Mouse (Mus musculus) neutrophil, adult 59 days (primary cell): ENCODE measurements around the gene Galnt18. TPM values are rescaled to one million over a fixed set of nuclear protein-coding genes. Genes with fewer than 3 reads are reported as not detected.

Experiments
- total RNA-seq, 2 experiments: library from RNA; stranded (reverse); gene quantifications; 1 replicate in 1 of 2; 2 replicates in 1 of 2; pipeline ENCODE4 v1.2.4; 2023

Gene Galnt18
- not detected for total RNA-seq

GRCm38 (mm10) chr7:111779504-111780242 lies at the start of gene Galnt18:
Gene Galnt18 (minus strand): TSS chr7:111779977.

Other genes starting within 250 kb of the Galnt18 start
- gene Usp47, start 243.5 kb upstream of the Galnt18 start, total RNA-seq = 10 to 100 TPM; 49.5 to 59.2 TPM